Mouse (Mus musculus) liver, embryonic 15.5 days (tissue): Measurements from ENCODE around the gene Klf17. TPM values are rescaled to one million over a fixed set of nuclear protein-coding genes. Genes with fewer than 3 reads are reported as not detected.

ENCODE experiments used
- ATAC-seq: fragments of 200-750 bp; cut with Nextera tagmentation; 2 replicates; pipeline ENCODE4 v1.8.0; 2017; ENCODE audit warnings: moderate number of reproducible peaks, mild to moderate bottlenecking, moderate library complexity; ENCODE audit not compliant: insufficient read depth
- H3K27ac ChIP-seq: fragments of 300-500 bp; sonication (generic); replicated peaks from 2 replicates; pipeline ENCODE4 v1.5.1; 2015; ENCODE audit warnings: mild to moderate bottlenecking, inconsistent platforms
- H3K27me3 ChIP-seq: fragments of 300-500 bp; sonication (generic); 2 replicates; pipeline ENCODE4 v1.6.1; 2015; ENCODE audit warnings: mild to moderate bottlenecking, inconsistent platforms
- H3K36me3 ChIP-seq: fragments of 300-500 bp; sonication (generic); replicated peaks from 2 replicates; pipeline ENCODE4 v1.6.1; 2015; ENCODE audit warnings: moderate library complexity, mild to moderate bottlenecking, inconsistent platforms
- H3K4me1 ChIP-seq: fragments of 300-500 bp; sonication (generic); replicated peaks from 2 replicates; pipeline ENCODE4 v1.6.1; 2015; ENCODE audit warnings: inconsistent platforms
- H3K4me2 ChIP-seq: fragments of 300-500 bp; sonication (generic); 2 replicates; pipeline ENCODE4 v1.6.1; 2015; ENCODE audit warnings: moderate library complexity, mild to moderate bottlenecking, inconsistent platforms
- H3K4me3 ChIP-seq: fragments of 300-500 bp; sonication (generic); replicated peaks from 2 replicates; pipeline ENCODE4 v1.5.1; 2015; ENCODE audit warnings: mild to moderate bottlenecking, inconsistent platforms
- H3K9ac ChIP-seq: fragments of 300-500 bp; sonication (generic); 2 replicates; pipeline ENCODE4 v1.6.1; 2015; ENCODE audit warnings: moderate library complexity, mild to moderate bottlenecking, inconsistent platforms
- H3K9me3 ChIP-seq: fragments of 300-500 bp; sonication (generic); replicated peaks from 2 replicates; pipeline ENCODE4 v1.6.1; 2016; ENCODE audit warnings: inconsistent platforms
- WGBS: fragments of 180-500 bp; shearing (Covaris S2); methylation state at CpG from one replicate; pipeline ENCODE4 v1.1.7; 2015; ENCODE audit warnings: mixed read lengths; ENCODE audit not compliant: insufficient replicate concordance; 5-methylcytosine and 5-hydroxymethylcytosine counted together
- polyA plus RNA-seq: library from polyadenylated mRNA; unstranded; fragments of >200 nt; fragmentation: Nextera tagmentation; extraction: Ambion mirVana; gene quantifications from 2 replicates; pipeline ENCODE4 v1.2.1, GENCODE M21; 2015

Gene Klf17
- not detected in 2 replicates for polyA plus RNA-seq

DNA sequence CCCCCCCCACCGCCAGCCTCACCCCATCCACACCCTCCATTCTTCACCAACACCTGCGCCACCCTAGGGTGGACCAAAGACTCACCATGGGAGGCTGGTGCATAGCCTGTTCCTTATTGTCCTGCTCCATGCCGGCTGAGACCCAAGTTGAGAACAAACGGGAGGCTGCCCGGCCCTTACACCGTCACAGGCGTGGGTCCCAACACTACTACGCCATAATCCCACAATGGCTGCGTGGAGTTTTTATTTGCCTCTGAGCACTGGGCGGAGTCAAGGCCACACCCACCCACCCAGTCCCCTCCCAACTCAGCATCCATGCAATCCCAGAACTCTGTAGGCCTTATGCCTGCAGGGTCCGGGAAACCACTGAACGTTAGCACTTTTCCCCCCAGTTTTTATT lies at the start of gene Klf17:
Gene Klf17 (minus strand): TSS at position 233 of the 400 bp plus-strand sequence.
- ATAC-seq = no peak
- Histone ChIP-seq H3K4me3 (no peak within 1 kb of the TSS), H3K27ac (no peak within 1 kb of the TSS), H3K9ac (no peak within 1 kb of the TSS), H3K4me1 (no peaks in the 10 kb centered on the region), H3K4me2 (no peak within 1 kb of the TSS), H3K9me3 (no peaks in the 10 kb centered on the region), H3K27me3 (no peaks in the 10 kb centered on the region), H3K36me3 (no peaks in the 10 kb centered on the region)
- 68% methylated on average over 11 of the region's 12 CpGs for WGBS

DNA sequence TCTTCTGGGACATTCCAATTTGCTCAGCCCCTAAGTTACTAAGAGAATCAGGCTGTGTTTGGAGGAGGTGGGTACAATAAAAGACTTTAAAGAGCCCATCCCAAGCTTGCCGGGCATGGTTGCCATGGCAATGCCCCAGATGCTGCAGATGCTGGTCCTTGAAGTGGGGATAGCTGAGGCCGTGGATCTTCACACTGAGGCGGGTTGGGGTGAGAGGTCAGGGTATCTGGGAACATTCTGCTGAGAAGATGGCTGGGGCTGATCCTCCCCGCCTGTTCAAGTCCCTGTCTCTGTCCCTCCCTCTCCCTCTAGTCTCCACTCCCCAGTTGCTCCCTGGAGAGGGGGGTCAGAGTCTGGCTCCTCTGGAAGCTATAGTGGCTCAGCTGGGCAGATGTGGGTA lies 48.9 kb upstream of the Klf17 start:
- peaks cover 4% of the 10 kb centered on the region for H3K4me1 ChIP-seq
- no peak overlapping the region for H3K9ac ChIP-seq
- no peaks in the 10 kb centered on the region for H3K36me3 ChIP-seq
- 58% methylated on average over 4 of the region's 4 CpGs for WGBS
- H3K27ac ChIP-seq = no peak overlapping the region
- no peak overlapping the region for H3K4me3 ChIP-seq
- H3K9me3 ChIP-seq = no peaks in the 10 kb centered on the region
- peaks cover 20% of the 10 kb centered on the region for H3K27me3 ChIP-seq
- H3K4me2 ChIP-seq = no peak overlapping the region
- ATAC-seq = no peak

DNA sequence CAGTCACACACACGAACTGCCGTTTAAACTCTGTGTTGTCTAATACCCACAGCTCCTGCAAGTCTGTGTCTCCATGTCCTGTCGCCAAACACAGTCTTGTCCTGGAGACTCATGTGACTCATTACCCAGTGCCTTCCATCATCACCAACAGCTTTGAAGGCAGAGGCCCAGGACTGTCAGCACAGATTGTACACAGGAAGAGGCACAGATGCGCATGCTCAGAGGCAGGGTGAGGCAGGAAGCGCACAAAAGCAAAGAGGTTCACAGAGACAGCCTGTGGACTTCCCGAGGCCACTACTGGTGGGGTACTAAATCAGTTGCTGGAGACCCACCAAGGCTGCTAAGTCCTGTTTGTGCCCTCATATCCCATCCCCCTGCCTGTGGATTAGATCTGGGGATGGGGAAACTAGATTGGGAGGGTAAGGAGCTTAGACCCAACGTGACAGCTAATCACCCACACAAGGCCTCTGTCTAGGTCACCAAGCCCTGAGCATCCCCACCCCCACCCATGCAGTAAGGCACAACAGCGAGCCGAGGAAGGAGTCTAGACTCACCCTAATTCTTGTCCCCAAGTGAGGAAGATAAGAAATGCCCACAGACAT lies 48.2 kb upstream of the Klf17 start:
- no peak for ATAC-seq
- WGBS = 32% methylated on average over 9 of the region's 9 CpGs

DNA sequence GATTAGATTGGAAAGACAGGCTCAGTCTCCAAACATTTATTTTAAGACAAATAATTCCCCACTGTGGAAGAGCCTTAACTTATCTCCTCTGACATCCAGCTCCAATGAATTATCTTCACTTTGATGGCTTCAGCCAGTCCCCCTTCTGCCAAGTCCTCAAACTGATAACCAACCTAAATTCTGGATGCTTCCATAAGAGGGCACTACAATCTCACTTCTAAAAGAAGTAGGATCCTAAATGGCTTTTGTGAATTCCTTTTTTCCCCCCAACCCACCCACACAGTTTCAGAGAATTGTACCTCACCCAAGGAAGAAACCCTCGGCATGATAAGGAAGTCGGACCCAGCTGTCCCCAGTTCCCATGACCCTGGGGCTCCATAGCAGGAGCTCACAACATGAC lies 45.5 kb upstream of the Klf17 start:
- peaks cover 19% of the 10 kb centered on the region for H3K27me3 ChIP-seq
- no peak overlapping the region for H3K27ac ChIP-seq
- no peaks in the 10 kb centered on the region for H3K36me3 ChIP-seq
- no peaks in the 10 kb centered on the region for H3K9me3 ChIP-seq
- WGBS = 41% methylated on average over 2 of the region's 2 CpGs
- no peak overlapping the region for H3K4me2 ChIP-seq
- H3K9ac ChIP-seq = no peak overlapping the region
- H3K4me3 ChIP-seq = no peak overlapping the region
- H3K4me1 ChIP-seq = peaks cover 22% of the 10 kb centered on the region
- no peak for ATAC-seq

More for the DNA sequence above, 48.2 kb upstream of the Klf17 start:
- H3K4me1 ChIP-seq = peaks cover 4% of the 10 kb centered on the region
- H3K4me3 ChIP-seq = no peak overlapping the region
- H3K36me3 ChIP-seq = no peaks in the 10 kb centered on the region
- no peak overlapping the region for H3K4me2 ChIP-seq
- H3K27me3 ChIP-seq = peaks cover 24% of the 10 kb centered on the region
- H3K27ac ChIP-seq = no peak overlapping the region
- H3K9me3 ChIP-seq = no peaks in the 10 kb centered on the region
- no peak overlapping the region for H3K9ac ChIP-seq

DNA sequence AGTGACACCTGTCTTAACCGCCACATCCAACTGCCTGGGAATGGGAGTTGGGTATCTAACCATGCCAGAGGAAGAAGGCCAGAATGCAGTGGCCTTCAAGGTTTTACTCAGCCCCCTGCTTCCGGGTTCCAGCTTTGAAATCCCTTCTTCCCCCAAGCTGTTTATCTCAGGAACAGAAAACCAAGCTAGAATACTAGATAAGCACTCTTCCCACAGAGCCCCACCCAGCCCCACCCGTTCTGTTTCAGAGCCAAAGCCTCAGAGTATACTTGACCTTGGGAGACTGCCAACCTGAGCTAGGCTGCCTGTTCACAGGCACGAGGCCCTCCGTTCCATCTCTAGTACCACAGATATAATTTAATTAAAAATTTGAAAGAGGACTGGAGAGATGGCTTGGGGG lies 41.5 kb upstream of the Klf17 start:
- H3K9ac ChIP-seq = no peak overlapping the region
- no peak overlapping the region for H3K27ac ChIP-seq
- no peak overlapping the region for H3K4me3 ChIP-seq
- 10% methylated on average over 5 of the region's 5 CpGs for WGBS
- ATAC-seq = peak; percentile 81
- peak overlapping the region; percentile 53 for H3K4me2 ChIP-seq
- peaks cover 12% of the 10 kb centered on the region for H3K27me3 ChIP-seq
- no peaks in the 10 kb centered on the region for H3K36me3 ChIP-seq
- H3K4me1 ChIP-seq = peaks cover 22% of the 10 kb centered on the region
- no peaks in the 10 kb centered on the region for H3K9me3 ChIP-seq

DNA sequence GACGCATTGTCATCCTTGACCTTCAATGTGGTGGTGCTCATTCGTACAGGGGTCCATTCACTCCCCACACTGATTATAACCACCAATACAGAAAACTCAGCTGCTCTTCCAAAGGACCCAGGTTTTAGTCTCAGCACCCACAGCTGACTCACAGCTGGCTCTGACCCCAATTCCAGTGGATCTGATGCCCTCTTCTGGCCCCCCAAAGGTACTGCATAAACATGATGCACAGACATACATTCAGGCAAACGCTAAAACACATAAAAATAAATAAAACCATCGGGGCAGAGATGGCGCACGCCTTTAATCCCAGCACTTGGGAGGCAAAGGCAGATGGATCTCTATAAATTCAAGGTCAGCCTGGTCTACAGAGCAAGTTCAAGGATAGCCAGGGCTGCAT lies 34.5 kb upstream of the Klf17 start:
- Histone ChIP-seq H3K27me3 (no peaks in the 10 kb centered on the region), H3K9ac (no peak overlapping the region), H3K4me3 (no peak overlapping the region), H3K27ac (no peak overlapping the region), H3K9me3 (no peaks in the 10 kb centered on the region), H3K36me3 (no peaks in the 10 kb centered on the region), H3K4me1 (no peaks in the 10 kb centered on the region), H3K4me2 (no peak overlapping the region)
- WGBS = 71% methylated on average over 6 of the region's 6 CpGs
- no peak for ATAC-seq

DNA sequence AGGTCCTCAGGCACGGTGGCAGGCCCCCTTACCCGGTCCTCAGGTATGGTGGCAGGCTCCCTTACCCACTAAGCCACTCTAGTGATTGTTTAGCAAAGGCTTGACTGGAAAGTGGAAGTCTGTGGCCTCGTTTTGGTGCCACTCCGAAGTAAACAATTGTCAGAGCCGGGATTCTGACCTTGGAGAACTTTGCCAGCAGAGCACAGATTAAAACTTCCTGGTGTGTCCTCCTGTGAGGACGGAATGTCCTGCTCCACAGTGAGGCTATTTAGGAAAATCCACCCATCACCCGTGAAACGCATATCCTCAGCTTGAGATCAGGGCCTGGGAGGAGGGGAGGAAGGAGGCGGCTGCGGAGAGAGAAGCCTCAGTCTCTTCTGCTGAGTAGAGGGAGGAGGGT lies 22.9 kb upstream of the Klf17 start:
- Histone ChIP-seq H3K9ac (no peak overlapping the region), H3K4me1 (no peaks in the 10 kb centered on the region), H3K27me3 (no peaks in the 10 kb centered on the region), H3K36me3 (no peaks in the 10 kb centered on the region), H3K4me2 (0 out of 2 replicates have a peak overlapping the region, but pooled peaks have one; percentile 1), H3K9me3 (no peaks in the 10 kb centered on the region), H3K4me3 (no peak overlapping the region), H3K27ac (no peak overlapping the region)
- WGBS = 62% methylated on average over 10 of the region's 10 CpGs
- ATAC-seq = no peak

DNA sequence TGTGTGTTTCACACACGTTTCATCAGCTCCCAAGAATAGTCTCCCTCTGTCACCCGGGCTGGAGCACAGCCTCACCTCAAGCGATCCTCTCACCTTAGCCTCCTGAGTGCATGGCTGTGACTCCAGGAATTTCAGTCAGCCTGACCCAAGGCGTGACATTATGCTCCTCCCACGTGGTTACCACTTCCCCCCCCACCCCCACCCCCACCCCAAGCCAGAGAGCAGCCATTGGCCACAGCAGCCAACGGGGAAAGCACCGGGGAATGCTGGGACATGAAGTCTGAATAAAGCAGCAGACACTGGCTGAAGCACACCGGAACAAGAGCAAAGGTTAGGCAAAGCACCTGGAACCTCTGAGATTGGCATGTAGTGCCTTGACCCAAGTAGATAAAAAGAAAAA lies 21.5 kb upstream of the Klf17 start:
- WGBS = 29% methylated on average over 8 of the region's 8 CpGs

DNA sequence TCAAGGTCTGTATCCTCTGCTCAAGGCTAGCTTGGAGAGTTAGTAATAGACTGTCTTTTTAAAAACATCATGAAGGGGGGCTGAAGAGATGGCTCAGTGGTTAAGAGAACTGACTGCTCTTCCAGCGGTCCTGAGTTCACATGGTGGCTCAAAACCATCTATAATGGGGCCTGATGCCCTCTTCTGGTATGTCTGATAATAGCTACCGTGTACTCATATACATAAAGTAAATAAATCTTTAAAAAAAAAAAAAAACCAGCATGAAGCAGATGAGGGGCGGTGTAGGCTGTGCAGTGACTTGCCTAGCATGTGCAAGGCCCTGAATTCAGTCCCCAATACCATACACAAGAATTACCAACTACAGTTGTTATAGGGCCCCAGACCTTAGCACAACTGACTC lies 17.5 kb upstream of the Klf17 start:
- Histone ChIP-seq H3K4me1 (no peaks in the 10 kb centered on the region), H3K4me3 (no peak overlapping the region), H3K9me3 (no peaks in the 10 kb centered on the region), H3K4me2 (no peak overlapping the region), H3K36me3 (no peaks in the 10 kb centered on the region), H3K9ac (no peak overlapping the region), H3K27me3 (no peaks in the 10 kb centered on the region), H3K27ac (no peak overlapping the region)
- WGBS = 63% methylated on average over 3 of the region's 3 CpGs
- ATAC-seq = no peak

More for the DNA sequence above, 21.5 kb upstream of the Klf17 start:
- peak; percentile 79 for ATAC-seq
- H3K4me2 ChIP-seq = peak overlapping the region; percentile 46
- H3K27ac ChIP-seq = no peak overlapping the region
- no peak overlapping the region for H3K9ac ChIP-seq
- no peaks in the 10 kb centered on the region for H3K36me3 ChIP-seq
- peak overlapping the region; percentile 20; the same call in 1 of the 2 replicates for H3K4me3 ChIP-seq
- no peaks in the 10 kb centered on the region for H3K27me3 ChIP-seq
- no peaks in the 10 kb centered on the region for H3K4me1 ChIP-seq
- no peaks in the 10 kb centered on the region for H3K9me3 ChIP-seq

DNA sequence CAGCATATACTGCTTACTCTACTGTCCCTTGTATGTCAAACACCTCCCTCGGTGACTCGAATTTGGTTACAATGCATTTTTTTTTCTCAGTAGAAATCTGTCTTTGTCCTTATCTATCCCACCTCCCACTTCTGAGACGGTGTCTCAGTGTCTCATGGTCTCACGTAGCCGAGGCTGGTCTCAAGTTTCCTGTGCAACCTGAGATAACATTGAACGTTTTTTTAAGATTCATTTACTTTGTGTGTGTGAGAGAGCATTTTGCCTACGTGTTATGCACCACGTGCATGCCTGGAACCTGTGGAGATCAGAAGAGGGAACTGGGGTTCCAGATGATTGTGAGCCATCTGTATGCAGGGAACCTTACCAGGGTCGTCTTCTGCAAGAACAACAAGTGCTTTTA lies 7.5 kb upstream of the Klf17 start:
- Histone ChIP-seq H3K9ac (no peak overlapping the region), H3K36me3 (no peaks in the 10 kb centered on the region), H3K4me2 (no peak overlapping the region), H3K27me3 (0 out of 2 replicates have a peak, but pooled peaks cover 3% of the 10 kb centered on the region), H3K27ac (no peak overlapping the region), H3K9me3 (no peaks in the 10 kb centered on the region), H3K4me1 (no peaks in the 10 kb centered on the region), H3K4me3 (no peak overlapping the region)
- WGBS = 13% methylated on average over 9 of the region's 9 CpGs
- ATAC-seq = no peak

DNA sequence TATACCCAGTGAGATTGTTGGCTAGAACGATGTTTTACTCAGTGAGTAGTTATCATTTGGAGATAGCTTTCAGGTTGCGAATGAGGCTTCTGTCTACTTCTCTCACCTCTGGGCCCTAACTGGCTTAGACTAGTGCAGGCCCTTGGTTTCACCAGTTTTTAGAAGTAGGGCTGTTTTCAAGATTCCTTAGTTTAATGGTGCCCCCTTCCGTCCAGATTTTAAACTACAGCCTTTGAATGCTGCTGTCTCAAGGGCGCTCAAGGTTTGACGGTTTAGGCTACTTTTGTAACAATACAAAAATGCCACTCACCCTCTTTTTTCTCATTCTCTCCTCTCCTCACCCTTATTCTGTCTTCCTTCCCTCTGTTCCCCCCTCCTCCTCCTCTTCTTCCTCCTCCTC lies 5.5 kb upstream of the Klf17 start:
- H3K9ac ChIP-seq = no peak overlapping the region
- H3K27me3 ChIP-seq = 0 out of 2 replicates have a peak, but pooled peaks cover 3% of the 10 kb centered on the region
- 18% methylated on average over 5 of the region's 5 CpGs for WGBS
- no peaks in the 10 kb centered on the region for H3K36me3 ChIP-seq
- no peaks in the 10 kb centered on the region for H3K4me1 ChIP-seq
- no peaks in the 10 kb centered on the region for H3K9me3 ChIP-seq
- no peak overlapping the region for H3K4me2 ChIP-seq
- H3K4me3 ChIP-seq = no peak overlapping the region
- no peak for ATAC-seq
- H3K27ac ChIP-seq = no peak overlapping the region

DNA sequence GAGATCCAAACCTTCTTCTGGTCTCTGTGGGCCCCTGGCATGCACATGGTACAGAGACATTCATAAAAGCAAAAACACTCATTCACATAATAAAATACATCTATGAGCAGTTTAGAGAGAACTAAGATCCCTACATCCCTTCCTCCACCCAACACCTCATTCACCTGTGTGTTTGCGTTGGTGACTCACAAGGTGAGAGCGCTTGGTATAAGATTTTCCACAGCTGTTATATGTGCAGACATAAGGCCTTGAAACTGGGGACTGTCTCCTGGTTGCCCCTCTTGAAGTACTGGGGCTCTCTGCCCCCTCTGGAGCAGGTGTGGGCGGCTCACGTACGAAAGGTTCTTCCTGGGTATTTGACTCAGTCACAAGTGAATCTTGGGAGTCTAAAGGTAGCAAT lies 5.3 kb downstream of the Klf17 start:
- H3K27ac ChIP-seq = no peak overlapping the region
- no peak overlapping the region for H3K4me3 ChIP-seq
- H3K9me3 ChIP-seq = no peaks in the 10 kb centered on the region
- no peak for ATAC-seq
- H3K27me3 ChIP-seq = no peaks in the 10 kb centered on the region
- H3K4me2 ChIP-seq = no peak overlapping the region
- H3K36me3 ChIP-seq = no peaks in the 10 kb centered on the region
- WGBS = 82% methylated on average over 5 of the region's 5 CpGs
- no peak overlapping the region for H3K9ac ChIP-seq
- H3K4me1 ChIP-seq = no peaks in the 10 kb centered on the region
